Comparison of ENCODE assay signal across 8 mouse cellular contexts in the genomic region with DNA sequence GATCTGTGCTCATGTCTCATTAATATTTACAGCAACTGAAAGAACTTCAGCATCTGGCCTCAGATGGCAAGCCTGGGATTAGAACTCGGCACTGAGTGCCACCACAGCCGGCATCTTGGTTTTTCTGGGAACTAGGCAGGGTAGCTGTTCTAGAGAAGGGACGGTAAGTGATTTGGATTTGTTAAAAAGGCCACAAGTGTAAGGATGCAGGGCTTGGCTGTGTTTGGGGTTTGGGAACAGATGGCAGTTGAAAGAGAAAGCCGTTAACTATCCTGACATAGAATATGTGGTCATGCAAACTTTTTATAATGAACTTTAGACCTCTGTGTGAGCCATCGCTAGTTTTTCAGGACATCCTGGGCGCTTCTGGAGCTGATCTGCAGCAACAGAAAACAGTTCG. TPM values are rescaled to one million over a fixed set of nuclear protein-coding genes. Genes with fewer than 3 reads are reported as not detected.
DNase-seq lines count a peak whose midpoint lies in the region; ATAC-seq lines count a peak whose summit lies in the region.

No protein-coding gene starts in this region.

- no peaks in the 10 kb centered on the region for H3K36me3 ChIP-seq in heart, embryonic 14.5 days (ENCODE audit: control insufficient read depth, insufficient read depth, low read length)
- H3K36me3 ChIP-seq in midbrain, embryonic 13.5 days: no peaks in the 10 kb centered on the region
- no peaks in the 10 kb centered on the region for H3K36me3 ChIP-seq in midbrain, embryonic 16.5 days (ENCODE audit: control insufficient read depth, insufficient read depth, low read length)
- H3K36me3 ChIP-seq in intestine, embryonic 16.5 days (ENCODE audit: control insufficient read depth, insufficient read depth, low read length): no peaks in the 10 kb centered on the region
- no peaks in the 10 kb centered on the region for H3K36me3 ChIP-seq in stomach, embryonic 16.5 days (ENCODE audit: control insufficient read depth, insufficient read depth, low read length)

- ATAC-seq in heart, embryonic 14.5 days (ENCODE audit: insufficient number of reproducible peaks, insufficient read depth, low FRiP score, low read depth): no peak
- 0 out of 2 replicates have a peak, but pooled peaks have one; percentile 1 for ATAC-seq in midbrain, embryonic 13.5 days
- ATAC-seq in midbrain, embryonic 16.5 days: no peak
- ATAC-seq in intestine, embryonic 16.5 days: 0 out of 2 replicates have a peak, but pooled peaks have one; percentile 1
- no peak for ATAC-seq in stomach, embryonic 16.5 days (ENCODE audit: insufficient read depth, low FRiP score)

- H3K27ac ChIP-seq in heart, embryonic 14.5 days (replicated peaks in 1 of 2; ENCODE audit: control insufficient read depth in 1 of 2, insufficient read depth in 1 of 2, low read depth in 2 of 2, low read length in 2 of 2): peak overlapping the region; percentile 11 to 85; a peak in 3 of 4 replicates
- H3K27ac ChIP-seq in midbrain, embryonic 13.5 days: no peak overlapping the region
- H3K27ac ChIP-seq in midbrain, embryonic 16.5 days (ENCODE audit: low read length): no peak overlapping the region
- H3K27ac ChIP-seq in intestine, embryonic 16.5 days (ENCODE audit: low read length): peak overlapping the region; percentile 23; the same call in 1 of the 2 replicates
- peak overlapping the region; percentile 94 for H3K27ac ChIP-seq in stomach, embryonic 16.5 days (ENCODE audit: low read length)

- H3K4me3 ChIP-seq in heart, embryonic 14.5 days (ENCODE audit: control insufficient read depth in 1 of 2, insufficient read depth in 1 of 2, low read depth in 1 of 2, low read length in 2 of 2): no peak overlapping the region
- H3K4me3 ChIP-seq in midbrain, embryonic 13.5 days (replicated peaks): no peak overlapping the region
- no peak overlapping the region for H3K4me3 ChIP-seq in midbrain, embryonic 16.5 days (ENCODE audit: low read depth, low read length)
- no peak overlapping the region for H3K4me3 ChIP-seq in intestine, embryonic 16.5 days (ENCODE audit: low read length)
- no peak overlapping the region; the same call in 1 of the 2 replicates for H3K4me3 ChIP-seq in stomach, embryonic 16.5 days (replicated peaks; ENCODE audit: low read length)

- H3K9ac ChIP-seq in heart, embryonic 14.5 days (ENCODE audit: low read length): peak overlapping the region; percentile 39; the same call in 1 of the 2 replicates
- H3K9ac ChIP-seq in midbrain, embryonic 13.5 days (replicated peaks): no peak overlapping the region
- H3K9ac ChIP-seq in midbrain, embryonic 16.5 days (ENCODE audit: low read depth, low read length): no peak overlapping the region
- peak overlapping the region; percentile 36; the same call in 1 of the 2 replicates for H3K9ac ChIP-seq in intestine, embryonic 16.5 days (ENCODE audit: low read depth, low read length)
- H3K9ac ChIP-seq in stomach, embryonic 16.5 days (ENCODE audit: low read length): peak overlapping the region; percentile 47; the same call in 1 of the 2 replicates

- H3K4me2 ChIP-seq in heart, embryonic 14.5 days (ENCODE audit: low read length): no peak overlapping the region; the same call in 1 of the 2 replicates
- no peak overlapping the region for H3K4me2 ChIP-seq in midbrain, embryonic 13.5 days (replicated peaks)
- no peak overlapping the region for H3K4me2 ChIP-seq in midbrain, embryonic 16.5 days (ENCODE audit: low read length)
- peak overlapping the region; percentile 4; the same call in 1 of the 2 replicates for H3K4me2 ChIP-seq in intestine, embryonic 16.5 days (ENCODE audit: low read depth, low read length)
- peak overlapping the region; percentile 11; the same call in 1 of the 2 replicates for H3K4me2 ChIP-seq in stomach, embryonic 16.5 days (ENCODE audit: low read depth, low read length)

- H3K4me1 ChIP-seq in heart, embryonic 14.5 days (ENCODE audit: control insufficient read depth in 2 of 2, insufficient read depth in 2 of 2, low read length in 2 of 2): peaks cover 36 to 57% of the 10 kb centered on the region in 2 experiments
- peaks cover 58% of the 10 kb centered on the region for H3K4me1 ChIP-seq in midbrain, embryonic 13.5 days (replicated peaks)
- peaks cover 28% of the 10 kb centered on the region for H3K4me1 ChIP-seq in midbrain, embryonic 16.5 days (ENCODE audit: control insufficient read depth, insufficient read depth, low read length)
- peaks cover 46% of the 10 kb centered on the region for H3K4me1 ChIP-seq in intestine, embryonic 16.5 days (ENCODE audit: control insufficient read depth, insufficient read depth, low read length)
- H3K4me1 ChIP-seq in stomach, embryonic 16.5 days (ENCODE audit: control insufficient read depth, insufficient read depth, low read length): peaks cover 47% of the 10 kb centered on the region

- no peaks in the 10 kb centered on the region for H3K27me3 ChIP-seq in heart, embryonic 14.5 days (ENCODE audit: control insufficient read depth, insufficient read depth, low read length)
- no peaks in the 10 kb centered on the region for H3K27me3 ChIP-seq in midbrain, embryonic 13.5 days
- H3K27me3 ChIP-seq in midbrain, embryonic 16.5 days (ENCODE audit: control insufficient read depth, insufficient read depth, low read depth, low read length): no peaks in the 10 kb centered on the region
- no peaks in the 10 kb centered on the region for H3K27me3 ChIP-seq in intestine, embryonic 16.5 days (replicated peaks; ENCODE audit: control insufficient read depth, insufficient read depth, low read length)
- no peaks in the 10 kb centered on the region for H3K27me3 ChIP-seq in stomach, embryonic 16.5 days (ENCODE audit: control insufficient read depth, insufficient read depth, low read length)

- 50% methylated on average over 7 of the region's 7 CpGs for WGBS in heart, embryonic 14.5 days
- WGBS in midbrain, embryonic 13.5 days: 49% methylated on average over 7 of the region's 7 CpGs
- 44% methylated on average over 7 of the region's 7 CpGs for WGBS in midbrain, embryonic 16.5 days
- WGBS in intestine, embryonic 16.5 days: 47% methylated on average over 7 of the region's 7 CpGs
- 43% methylated on average over 7 of the region's 7 CpGs for WGBS in stomach, embryonic 16.5 days

- H3K9me3 ChIP-seq in heart, embryonic 14.5 days (ENCODE audit: control insufficient read depth, low read length): no peaks in the 10 kb centered on the region
- no peaks in the 10 kb centered on the region for H3K9me3 ChIP-seq in midbrain, embryonic 13.5 days
- no peaks in the 10 kb centered on the region for H3K9me3 ChIP-seq in midbrain, embryonic 16.5 days (replicated peaks; ENCODE audit: control insufficient read depth, low read length, poor library complexity, severe bottlenecking)
- H3K9me3 ChIP-seq in intestine, embryonic 16.5 days (ENCODE audit: control insufficient read depth, low read length): no peaks in the 10 kb centered on the region
- no peaks in the 10 kb centered on the region for H3K9me3 ChIP-seq in stomach, embryonic 16.5 days (replicated peaks; ENCODE audit: control insufficient read depth, low read length)

- no peak for DNase-seq in heart, postnatal 25 days (ENCODE audit: low spot score)
- DNase-seq in gastrocnemius, adult 8-10 months (ENCODE audit: low spot score in 2 of 2): no peak
- no peak for DNase-seq in retina, embryonic 14.5 days (ENCODE audit: low spot score)

- intact Hi-C loops in heart, postnatal 25 days (cut with DNase I): loop anchor here (1.0 to 5.0 kb wide), 3 partner anchors 34 to 164 kb away; a partner anchor contains a TSS

RNA-seq across cellular contexts. Expression of a gene that starts 0.5 kb away (rescaled TPM):
- polyA plus RNA-seq in heart, embryonic 14.5 days (2014; fragmentation: Nextera tagmentation; extraction: Ambion mirVana): 17.8 and 30.5 TPM in 2 replicates
- total RNA-seq in heart, postnatal 25 days (2021): 10 to 100 TPM; 43.2 to 47.1 TPM
- polyA plus RNA-seq in midbrain, embryonic 13.5 days (2015; fragmentation: Nextera tagmentation; extraction: Ambion mirVana): 149 and 154 TPM in 2 replicates
- polyA plus RNA-seq in midbrain, embryonic 16.5 days (2015; fragmentation: Nextera tagmentation; extraction: Ambion mirVana): 193 and 198 TPM in 2 replicates
- polyA plus RNA-seq in intestine, embryonic 16.5 days (2015; fragmentation: Nextera tagmentation; extraction: Ambion mirVana): 105 and 107 TPM in 2 replicates
- 97.2 and 103 TPM in 2 replicates for polyA plus RNA-seq in stomach, embryonic 16.5 days (2015; fragmentation: Nextera tagmentation; extraction: Ambion mirVana)
- 10 to 100 TPM; 19.7 to 23.2 (median 22.3) TPM for total RNA-seq in gastrocnemius, adult 8-10 months (2022)

RNA-seq across cellular contexts. Expression of a gene that starts 5.5 kb away (rescaled TPM):
- polyA plus RNA-seq in heart, embryonic 14.5 days (2014; fragmentation: Nextera tagmentation; extraction: Ambion mirVana): 41.8 and 46.8 TPM in 2 replicates
- 100 to 1,000 TPM; 255 to 285 TPM for total RNA-seq in heart, postnatal 25 days (2021)
- polyA plus RNA-seq in midbrain, embryonic 13.5 days (2015; fragmentation: Nextera tagmentation; extraction: Ambion mirVana): 64.1 and 89.5 TPM in 2 replicates
- polyA plus RNA-seq in midbrain, embryonic 16.5 days (2015; fragmentation: Nextera tagmentation; extraction: Ambion mirVana): 66.1 and 68.2 TPM in 2 replicates
- 13.1 and 16.7 TPM in 2 replicates for polyA plus RNA-seq in intestine, embryonic 16.5 days (2015; fragmentation: Nextera tagmentation; extraction: Ambion mirVana)
- polyA plus RNA-seq in stomach, embryonic 16.5 days (2015; fragmentation: Nextera tagmentation; extraction: Ambion mirVana): 14.4 and 20.0 TPM in 2 replicates
- 100 to 1,000 TPM; 138 to 195 (median 173) TPM for total RNA-seq in gastrocnemius, adult 8-10 months (2022)

RNA-seq across cellular contexts. Expression of a gene that starts 24.9 kb away (rescaled TPM):
- 3.8 and 4.8 TPM in 2 replicates for polyA plus RNA-seq in heart, embryonic 14.5 days (2014; fragmentation: Nextera tagmentation; extraction: Ambion mirVana)
- under 1 TPM; 0.75 to 0.81 TPM for total RNA-seq in heart, postnatal 25 days (2021)
- polyA plus RNA-seq in midbrain, embryonic 13.5 days (2015; fragmentation: Nextera tagmentation; extraction: Ambion mirVana): 1.0 and 1.5 TPM in 2 replicates
- polyA plus RNA-seq in midbrain, embryonic 16.5 days (2015; fragmentation: Nextera tagmentation; extraction: Ambion mirVana): 2.2 and 2.5 TPM in 2 replicates
- 3.5 and 4.5 TPM in 2 replicates for polyA plus RNA-seq in intestine, embryonic 16.5 days (2015; fragmentation: Nextera tagmentation; extraction: Ambion mirVana)
- 7.6 and 11.1 TPM in 2 replicates for polyA plus RNA-seq in stomach, embryonic 16.5 days (2015; fragmentation: Nextera tagmentation; extraction: Ambion mirVana)
- 1 to 10 TPM in 2 of 4 experiments, under 1 TPM in 2; 0.46 to 1.6 (median 1.1) TPM for total RNA-seq in gastrocnemius, adult 8-10 months (2022)

RNA-seq across cellular contexts. Expression of a gene that starts 59.1 kb away (rescaled TPM):
- 132 and 148 TPM in 2 replicates for polyA plus RNA-seq in heart, embryonic 14.5 days (2014; fragmentation: Nextera tagmentation; extraction: Ambion mirVana)
- total RNA-seq in heart, postnatal 25 days (2021): 100 to 1,000 TPM; 108 to 111 TPM
- 174 and 180 TPM in 2 replicates for polyA plus RNA-seq in midbrain, embryonic 13.5 days (2015; fragmentation: Nextera tagmentation; extraction: Ambion mirVana)
- 124 and 137 TPM in 2 replicates for polyA plus RNA-seq in midbrain, embryonic 16.5 days (2015; fragmentation: Nextera tagmentation; extraction: Ambion mirVana)
- 132 and 141 TPM in 2 replicates for polyA plus RNA-seq in intestine, embryonic 16.5 days (2015; fragmentation: Nextera tagmentation; extraction: Ambion mirVana)
- 164 and 176 TPM in 2 replicates for polyA plus RNA-seq in stomach, embryonic 16.5 days (2015; fragmentation: Nextera tagmentation; extraction: Ambion mirVana)
- 100 to 1,000 TPM in 3 of 4 experiments, 10 to 100 TPM in 1; 95.8 to 107 (median 105) TPM for total RNA-seq in gastrocnemius, adult 8-10 months (2022)

RNA-seq across cellular contexts. Expression of a gene that starts 59.8 kb away (rescaled TPM):
- polyA plus RNA-seq in heart, embryonic 14.5 days (2014; fragmentation: Nextera tagmentation; extraction: Ambion mirVana): 23.7 and 25.1 TPM in 2 replicates
- total RNA-seq in heart, postnatal 25 days (2021): 10 to 100 TPM; 11.4 to 11.9 TPM
- 78.9 and 81.8 TPM in 2 replicates for polyA plus RNA-seq in midbrain, embryonic 13.5 days (2015; fragmentation: Nextera tagmentation; extraction: Ambion mirVana)
- 83.9 and 87.5 TPM in 2 replicates for polyA plus RNA-seq in midbrain, embryonic 16.5 days (2015; fragmentation: Nextera tagmentation; extraction: Ambion mirVana)
- polyA plus RNA-seq in intestine, embryonic 16.5 days (2015; fragmentation: Nextera tagmentation; extraction: Ambion mirVana): 59.0 and 60.1 TPM in 2 replicates
- 55.5 and 55.6 TPM in 2 replicates for polyA plus RNA-seq in stomach, embryonic 16.5 days (2015; fragmentation: Nextera tagmentation; extraction: Ambion mirVana)
- total RNA-seq in gastrocnemius, adult 8-10 months (2022): 1 to 10 TPM; 8.1 to 9.5 (median 9.0) TPM

Comparison
In these comparisons a context has a peak if more than half of its experiments do, and no peak if none do; other contexts are left out.
1. ATAC-seq: peak in midbrain, embryonic 13.5 days (single experiment) and intestine, embryonic 16.5 days (single experiment); none in heart, embryonic 14.5 days (single experiment), midbrain, embryonic 16.5 days (single experiment) and stomach, embryonic 16.5 days (single experiment).
2. H3K27ac ChIP-seq: peak in heart, embryonic 14.5 days (2 of 2), intestine, embryonic 16.5 days (single experiment) and stomach, embryonic 16.5 days (single experiment); none in midbrain, embryonic 13.5 days (single experiment) and midbrain, embryonic 16.5 days (single experiment).
3. H3K4me2 ChIP-seq: peak in intestine, embryonic 16.5 days (single experiment) and stomach, embryonic 16.5 days (single experiment); none in heart, embryonic 14.5 days (single experiment), midbrain, embryonic 13.5 days (single experiment) and midbrain, embryonic 16.5 days (single experiment).
4. H3K9ac ChIP-seq: peak in heart, embryonic 14.5 days (single experiment), intestine, embryonic 16.5 days (single experiment) and stomach, embryonic 16.5 days (single experiment); none in midbrain, embryonic 13.5 days (single experiment) and midbrain, embryonic 16.5 days (single experiment).